Mouse (Mus musculus) kidney, embryonic 16.5 days (tissue): ENCODE data around the gene Xxylt1. TPM values are rescaled to one million over a fixed set of nuclear protein-coding genes. Genes with fewer than 3 reads are reported as not detected.
A peak's percentile ranks its signal among the peaks of the same experiment; 100 is the strongest.

ENCODE experiments used
- ATAC-seq: fragments of 200-750 bp; cut with Nextera tagmentation; 2 replicates; pipeline ENCODE4 v1.8.0; 2017; ENCODE audit warnings: moderate TSS enrichment; ENCODE audit not compliant: low FRiP score, low TSS enrichment
- H3K27ac ChIP-seq: fragments of 300-500 bp; sonication (generic); 2 replicates; pipeline ENCODE4 v1.5.1; 2014; ENCODE audit warnings: low read length
- H3K27me3 ChIP-seq: fragments of 300-500 bp; sonication (generic); 2 replicates; pipeline ENCODE4 v1.6.1; 2014; ENCODE audit warnings: low read length, control low read depth, mixed read lengths; ENCODE audit not compliant: insufficient read depth
- H3K36me3 ChIP-seq: fragments of 300-500 bp; sonication (generic); 2 replicates; pipeline ENCODE4 v1.6.1; 2014; ENCODE audit warnings: low read length, control low read depth, mixed read lengths; ENCODE audit not compliant: insufficient read depth
- H3K4me1 ChIP-seq: fragments of 300-500 bp; sonication (generic); 2 replicates; pipeline ENCODE4 v1.6.1; 2014; ENCODE audit warnings: low read length, control low read depth, mixed read lengths; ENCODE audit not compliant: insufficient read depth
- H3K4me2 ChIP-seq: fragments of 300-500 bp; sonication (generic); replicated peaks from 2 replicates; pipeline ENCODE4 v1.6.1; 2014; ENCODE audit warnings: low read depth, low read length
- H3K4me3 ChIP-seq: fragments of 300-500 bp; sonication (generic); 2 replicates; pipeline ENCODE4 v1.5.1; 2014; ENCODE audit warnings: mild to moderate bottlenecking, low read length
- H3K9ac ChIP-seq: fragments of 300-500 bp; sonication (generic); replicated peaks from 2 replicates; pipeline ENCODE4 v1.6.1; 2014; ENCODE audit warnings: low read length
- H3K9me3 ChIP-seq: fragments of 300-500 bp; sonication (generic); 2 replicates; pipeline ENCODE4 v1.6.1; 2016; ENCODE audit warnings: low read length, control low read depth
- WGBS: fragments of 180-500 bp; shearing (Covaris S2); extraction: QIAGEN DNeasy Blood & Tissue Kit; methylation state at CpG from one replicate; pipeline ENCODE4 v1.1.7; 2014; 5-methylcytosine and 5-hydroxymethylcytosine counted together
- polyA plus RNA-seq: library from polyadenylated mRNA; unstranded; fragments of >200 nt; fragmentation: Nextera tagmentation; extraction: Ambion mirVana; gene quantifications from 2 replicates; pipeline ENCODE4 v1.2.1, GENCODE M21; 2015

Gene Xxylt1
- polyA plus RNA-seq, 1 experiment from 2014 or later = 18.8 TPM

GRCm38 (mm10) chr16:31080573-31081051 lies 620 bp downstream of the Xxylt1 start:
- H3K36me3 ChIP-seq = 0 out of 2 replicates have a peak, but pooled peaks cover 3% of the 10 kb centered on the region
- H3K4me1 ChIP-seq = peaks cover 15% of the 10 kb centered on the region
- H3K4me2 ChIP-seq = peak overlapping the region; percentile 97
- ATAC-seq = peak; percentile 79
- H3K9ac ChIP-seq = peak overlapping the region; percentile 83
- peak overlapping the region; percentile 63 for H3K4me3 ChIP-seq
- H3K9me3 ChIP-seq = no peaks in the 10 kb centered on the region
- no peaks in the 10 kb centered on the region for H3K27me3 ChIP-seq
- peak overlapping the region; percentile 89 for H3K27ac ChIP-seq
- WGBS = 0% methylated on average over 36 of the region's 36 CpGs

- H3K27me3 ChIP-seq = no peaks in the 10 kb centered on the region
- no peaks in the 10 kb centered on the region for H3K9me3 ChIP-seq
- WGBS = 95% methylated on average over 5 of the region's 5 CpGs
- no peak overlapping the region for H3K4me2 ChIP-seq
- H3K27ac ChIP-seq = no peak overlapping the region
- ATAC-seq = no peak
- no peak overlapping the region for H3K4me3 ChIP-seq
- no peak overlapping the region for H3K9ac ChIP-seq
- 0 out of 2 replicates have a peak, but pooled peaks cover 3% of the 10 kb centered on the region for H3K36me3 ChIP-seq
- peaks cover 15% of the 10 kb centered on the region for H3K4me1 ChIP-seq
Measured at GRCm38 (mm10) chr16:31077396-31077795, 3.8 kb downstream of the Xxylt1 start.

- ATAC-seq = no peak
- no peak overlapping the region for H3K27ac ChIP-seq
- no peaks in the 10 kb centered on the region for H3K27me3 ChIP-seq
- no peak overlapping the region for H3K4me2 ChIP-seq
- H3K36me3 ChIP-seq = 0 out of 2 replicates have a peak, but pooled peaks cover 3% of the 10 kb centered on the region
- peaks cover 8% of the 10 kb centered on the region for H3K4me1 ChIP-seq
- H3K9ac ChIP-seq = no peak overlapping the region
- H3K4me3 ChIP-seq = no peak overlapping the region
- no peaks in the 10 kb centered on the region for H3K9me3 ChIP-seq
- 82% methylated on average over 8 of the region's 8 CpGs for WGBS
Measured at GRCm38 (mm10) chr16:31076436-31076835, 4.8 kb downstream of the Xxylt1 start.

GRCm38 (mm10) chr16:31074324-31074908 lies 6.8 kb downstream of the Xxylt1 start:
- H3K36me3 ChIP-seq = 0 out of 2 replicates have a peak, but pooled peaks cover 3% of the 10 kb centered on the region
- no peak for ATAC-seq
- no peak overlapping the region for H3K27ac ChIP-seq
- no peak overlapping the region for H3K4me3 ChIP-seq
- no peak overlapping the region for H3K4me2 ChIP-seq
- no peak overlapping the region for H3K9ac ChIP-seq
- peaks cover 10% of the 10 kb centered on the region for H3K4me1 ChIP-seq
- no peaks in the 10 kb centered on the region for H3K9me3 ChIP-seq
- 85% methylated on average over 3 of the region's 3 CpGs for WGBS
- H3K27me3 ChIP-seq = no peaks in the 10 kb centered on the region

GRCm38 (mm10) chr16:31071731-31072130 lies 9.5 kb downstream of the Xxylt1 start:
- Histone ChIP-seq H3K27ac (no peak overlapping the region), H3K4me2 (no peak overlapping the region), H3K27me3 (no peaks in the 10 kb centered on the region), H3K9ac (0 out of 2 replicates have a peak overlapping the region, but pooled peaks have one; percentile 4), H3K4me1 (peaks cover 21% of the 10 kb centered on the region), H3K4me3 (no peak overlapping the region), H3K9me3 (no peaks in the 10 kb centered on the region), H3K36me3 (no peaks in the 10 kb centered on the region)
- WGBS = 81% methylated on average over 6 of the region's 6 CpGs
- ATAC-seq = no peak

GRCm38 (mm10) chr16:31070358-31071133 lies 10.7 kb downstream of the Xxylt1 start:
- Histone ChIP-seq H3K4me3 (no peak overlapping the region), H3K27ac (peak overlapping the region; percentile 49; the same call in 1 of the 2 replicates), H3K4me1 (peaks cover 21% of the 10 kb centered on the region), H3K27me3 (no peaks in the 10 kb centered on the region), H3K9me3 (no peaks in the 10 kb centered on the region), H3K9ac (peak overlapping the region; percentile 42), H3K36me3 (no peaks in the 10 kb centered on the region), H3K4me2 (peak overlapping the region; percentile 31)
- WGBS = 11% methylated on average over 19 of the region's 21 CpGs
- peak; percentile 86 for ATAC-seq

GRCm38 (mm10) chr16:31069211-31070166 lies 11.7 kb downstream of the Xxylt1 start:
- H3K9ac ChIP-seq = 0 out of 2 replicates have a peak overlapping the region, but pooled peaks have one; percentile 8
- 75% methylated on average over 14 of the region's 14 CpGs for WGBS
- H3K27me3 ChIP-seq = no peaks in the 10 kb centered on the region
- H3K4me1 ChIP-seq = peaks cover 21% of the 10 kb centered on the region
- H3K4me3 ChIP-seq = no peak overlapping the region
- H3K36me3 ChIP-seq = no peaks in the 10 kb centered on the region
- no peak overlapping the region for H3K27ac ChIP-seq
- H3K9me3 ChIP-seq = no peaks in the 10 kb centered on the region
- H3K4me2 ChIP-seq = no peak overlapping the region
- ATAC-seq = no peak

GRCm38 (mm10) chr16:31068280-31068679 lies 13.0 kb downstream of the Xxylt1 start:
- peak; percentile 57 for ATAC-seq
- no peak overlapping the region for H3K4me2 ChIP-seq
- peaks cover 21% of the 10 kb centered on the region for H3K4me1 ChIP-seq
- H3K4me3 ChIP-seq = no peak overlapping the region
- no peaks in the 10 kb centered on the region for H3K27me3 ChIP-seq
- WGBS = 47% methylated on average over 7 of the region's 7 CpGs
- no peak overlapping the region for H3K27ac ChIP-seq
- H3K36me3 ChIP-seq = no peaks in the 10 kb centered on the region
- H3K9me3 ChIP-seq = no peaks in the 10 kb centered on the region
- H3K9ac ChIP-seq = 0 out of 2 replicates have a peak overlapping the region, but pooled peaks have one; percentile 6

- no peak for ATAC-seq
- Histone ChIP-seq H3K4me2 (no peak overlapping the region), H3K9ac (no peak overlapping the region), H3K27me3 (no peaks in the 10 kb centered on the region), H3K4me1 (peaks cover 21% of the 10 kb centered on the region), H3K27ac (peak overlapping the region; percentile 66), H3K9me3 (no peaks in the 10 kb centered on the region), H3K36me3 (no peaks in the 10 kb centered on the region), H3K4me3 (no peak overlapping the region)
- WGBS = 52% methylated on average over 15 of the region's 15 CpGs
Measured at GRCm38 (mm10) chr16:31066344-31067098, 14.7 kb downstream of the Xxylt1 start.
